Mouse (Mus musculus) heart, adult 18-20 months (tissue): ENCODE measurements at regions not wholly inside any gene's neighbourhood (a gene's known extent, or its start where the extent isn't known, plus 50 kb on each side); places are given as distances from the start of the nearest gene placed in this dataset.

ENCODE experiments used
- DNase-seq, 2 experiments: peaks; one replicate each; pipeline ENCODE4 v3.0.0; 2021 to 2022; ENCODE audit warnings: mixed read lengths in 1 of 2

DNA sequence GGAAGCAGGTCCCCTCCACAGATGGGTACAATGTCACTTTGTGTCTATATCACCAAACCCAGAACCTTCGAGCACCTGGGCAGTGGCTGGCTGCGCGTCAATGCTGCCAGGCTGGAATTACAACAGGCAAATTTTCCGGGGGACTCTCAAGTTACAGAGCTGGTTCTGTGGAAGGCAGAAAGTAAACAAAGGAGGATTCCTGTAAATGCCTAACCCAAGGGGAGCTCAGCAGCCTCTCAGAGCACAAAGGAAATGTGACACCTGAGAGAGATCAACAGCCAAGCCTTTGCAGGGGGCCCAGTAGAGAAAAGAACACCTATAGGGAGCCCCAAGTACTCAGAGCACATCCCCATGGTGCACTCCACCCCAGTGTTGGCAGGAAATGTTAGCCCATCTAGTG, 70.7 kb downstream of the Setd4 start:
- no peak for DNase-seq

DNA sequence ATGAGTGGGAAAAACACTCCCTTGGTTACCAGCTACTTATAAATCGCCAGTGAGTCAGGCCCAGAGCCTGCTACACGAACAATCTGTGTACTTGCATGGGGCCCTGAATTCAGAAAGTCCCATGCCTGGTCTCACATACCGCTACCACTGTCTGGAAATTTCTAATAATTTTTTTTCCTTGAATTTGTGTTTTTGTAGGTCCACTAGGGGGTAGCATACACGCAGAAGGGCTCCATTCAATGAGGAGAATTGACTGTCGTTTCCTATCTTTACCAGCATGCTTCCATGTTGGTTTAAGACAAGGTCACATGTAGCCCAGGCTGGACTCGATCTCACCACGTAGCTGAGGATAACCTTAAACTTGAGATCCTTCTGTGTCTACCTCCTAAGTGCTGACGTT, 71.9 kb downstream of the Setd4 start:
- no peak for DNase-seq

DNA sequence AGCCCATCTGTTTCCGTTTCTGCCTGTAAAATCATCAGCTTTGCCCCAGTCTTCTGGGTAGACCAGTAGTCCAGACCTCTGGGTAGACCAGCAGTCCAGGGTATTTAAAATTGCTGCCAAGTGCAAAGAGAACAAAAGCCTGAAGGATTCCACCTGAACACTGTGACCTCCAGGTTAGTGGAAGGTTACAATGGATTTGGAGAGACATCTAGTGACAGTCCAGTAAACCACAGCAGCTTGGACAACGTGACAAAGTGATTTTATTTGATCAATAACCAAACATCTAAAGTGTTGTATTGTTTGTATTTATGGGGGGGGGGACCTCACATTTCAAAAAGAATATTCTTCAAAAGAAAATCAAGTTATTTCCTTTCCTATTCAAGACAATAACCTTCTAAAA, 81.4 kb downstream of the Setd4 start:
- DNase-seq = no peak

DNA sequence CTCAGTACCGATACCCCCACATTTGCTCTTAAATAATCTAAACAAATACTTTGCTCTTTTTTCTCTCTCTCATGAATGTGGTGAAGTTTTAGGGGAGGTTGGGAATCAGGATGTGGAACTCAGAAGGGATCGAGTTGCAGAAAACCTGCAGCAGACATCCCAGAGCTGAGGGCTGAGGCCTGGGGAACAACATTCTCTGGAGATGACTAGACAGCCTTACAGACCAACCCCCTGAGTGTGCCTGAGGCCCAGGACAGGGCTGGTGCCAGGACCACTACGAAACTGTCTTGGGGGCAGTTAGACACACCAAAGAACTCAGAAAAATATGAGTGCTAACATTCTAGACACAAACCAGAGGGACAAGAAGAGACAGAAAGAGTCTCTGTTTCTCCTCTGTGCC, 83.4 kb downstream of the Setd4 start:
- DNase-seq = no peak

DNA sequence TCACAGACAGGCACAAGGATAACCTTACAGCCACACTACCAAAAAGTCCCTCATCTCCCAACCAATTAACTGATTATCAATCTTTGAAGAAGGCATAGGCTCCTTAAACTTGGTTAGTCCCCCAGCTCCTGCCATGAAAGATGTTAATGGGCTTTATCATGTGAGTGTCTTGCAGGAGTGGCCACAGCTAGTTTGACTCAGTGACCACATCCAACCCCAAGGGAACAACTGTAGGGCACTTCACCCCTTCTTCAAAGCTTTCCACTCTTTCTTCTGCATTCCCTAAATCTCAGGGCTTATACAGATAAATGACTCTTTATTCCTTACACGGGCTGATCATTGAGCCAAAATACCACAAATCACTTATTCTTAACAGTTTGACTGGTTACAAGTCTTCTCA, 85.2 kb downstream of the Setd4 start:
- DNase-seq = no peak

DNA sequence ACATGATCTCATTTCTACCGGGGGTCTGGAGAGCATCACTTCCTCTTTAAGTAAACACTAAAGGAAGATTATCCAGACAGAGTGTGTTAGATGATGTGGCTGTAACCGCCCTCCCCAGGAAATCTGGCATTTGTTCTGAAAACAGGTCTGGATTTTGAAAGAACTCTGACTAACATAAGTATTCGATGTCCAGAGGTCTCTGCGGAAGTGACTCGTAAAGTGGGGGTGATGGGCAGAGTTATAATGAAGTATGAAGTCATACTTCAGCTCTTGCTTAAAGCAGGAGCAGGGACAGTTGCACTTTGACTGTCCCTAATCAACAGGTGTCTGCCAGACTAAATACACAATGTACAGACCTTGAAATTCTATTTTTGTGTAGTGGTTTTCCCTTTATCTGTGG, 87.1 kb downstream of the Setd4 start:
- DNase-seq = no peak

DNA sequence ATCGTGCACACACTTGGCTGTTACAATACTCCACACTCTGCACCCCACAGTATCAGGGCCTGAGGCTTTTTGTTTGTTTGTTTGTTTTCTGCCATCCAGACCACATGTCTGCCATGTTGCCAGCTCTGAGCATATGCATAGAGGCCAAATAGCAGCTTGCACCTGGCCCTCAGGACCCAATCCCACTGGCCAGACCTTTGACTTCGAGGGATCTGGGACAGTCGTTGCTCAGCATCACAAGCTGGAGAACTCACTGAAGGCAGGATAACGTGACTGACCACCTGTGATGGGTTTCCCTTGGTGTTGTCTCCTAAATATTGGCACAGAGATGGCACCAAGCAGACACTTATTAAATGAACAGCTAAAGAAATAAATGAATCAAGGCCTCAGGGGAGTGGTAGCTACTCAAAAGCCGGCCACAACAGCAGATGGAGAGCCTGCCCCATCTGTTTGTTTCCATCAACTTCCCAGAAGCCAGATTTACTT, 88.4 kb downstream of the Setd4 start:
- DNase-seq = no peak

DNA sequence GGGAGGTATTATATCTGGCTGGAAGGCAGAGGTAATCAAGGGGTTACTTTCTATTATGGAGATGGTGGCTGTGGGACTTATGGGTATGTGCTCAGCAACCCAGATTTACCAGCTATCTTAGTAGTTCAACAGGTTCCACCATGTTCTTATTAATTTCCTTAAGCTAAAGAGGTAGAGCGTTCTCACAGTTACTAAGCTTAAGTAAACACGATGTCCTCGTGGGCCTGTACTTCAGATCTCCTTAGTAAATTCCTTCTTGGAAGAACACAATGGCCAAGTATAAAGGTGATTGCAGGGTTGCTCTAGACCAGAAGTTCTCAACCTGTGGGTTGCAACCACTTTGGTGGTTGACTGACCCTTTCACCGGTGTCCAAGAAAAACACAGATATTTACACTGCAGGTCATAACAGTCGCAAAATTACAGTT, 90.2 kb downstream of the Setd4 start:
- DNase-seq = no peak

DNA sequence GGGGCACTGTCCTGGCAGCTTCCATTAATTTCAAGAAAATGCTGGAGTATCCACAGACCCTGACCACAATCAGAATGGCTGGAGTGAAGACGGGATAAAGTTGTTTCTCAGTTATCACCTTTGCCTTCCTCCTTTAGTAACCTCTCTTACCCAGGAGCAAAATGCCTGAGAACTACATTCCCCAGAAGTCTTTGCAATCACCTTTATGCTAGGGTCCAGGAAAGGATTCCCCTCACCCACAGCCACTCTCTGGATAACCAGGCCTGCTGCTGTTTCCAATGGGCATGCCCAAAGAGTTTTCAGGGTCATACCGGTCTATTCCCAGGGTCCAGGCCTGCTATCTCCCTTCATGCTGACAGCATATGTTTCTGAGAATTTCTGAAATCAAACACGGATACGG, 91.9 kb downstream of the Setd4 start:
- DNase-seq = no peak

DNA sequence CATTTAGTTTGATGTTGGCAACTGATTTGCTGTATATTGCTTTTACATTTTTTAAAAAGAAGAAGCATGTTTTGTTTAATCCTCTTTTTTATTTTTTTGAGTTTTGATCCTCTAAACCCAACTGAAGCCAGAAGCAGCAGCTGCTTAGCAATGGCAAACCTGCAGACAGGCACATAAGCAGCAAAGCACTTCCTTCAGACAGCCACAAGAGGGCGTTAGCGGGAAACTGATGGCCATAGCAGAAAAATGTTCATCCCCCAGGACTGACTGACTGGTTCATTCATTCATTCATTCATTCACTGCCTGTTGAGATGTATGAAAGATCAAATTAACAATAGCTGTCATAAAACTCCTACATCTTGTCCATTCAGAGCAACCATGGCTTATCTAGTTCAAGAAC, 92.3 kb downstream of the Setd4 start:
- DNase-seq = no peak

DNA sequence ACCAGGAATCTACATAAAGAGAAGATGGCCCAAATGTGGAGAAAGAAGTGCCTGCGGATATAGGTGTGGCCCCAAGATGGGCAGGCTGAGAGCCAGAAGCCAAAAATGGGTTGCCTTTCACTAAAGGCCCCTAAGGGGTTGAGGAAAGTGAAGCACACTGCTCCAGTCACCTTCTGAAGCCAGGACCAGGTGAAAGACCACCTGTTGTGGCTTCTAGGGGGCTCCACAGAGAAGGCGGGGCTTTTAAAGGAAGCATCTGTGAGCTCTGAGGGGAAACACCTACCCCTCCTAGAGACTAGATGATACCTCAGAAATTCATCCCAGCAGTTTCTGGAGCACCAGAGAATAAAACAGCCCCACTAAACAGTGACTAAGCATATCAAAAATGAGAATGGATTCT, 105.1 kb downstream of the Setd4 start:
- no peak for DNase-seq

DNA sequence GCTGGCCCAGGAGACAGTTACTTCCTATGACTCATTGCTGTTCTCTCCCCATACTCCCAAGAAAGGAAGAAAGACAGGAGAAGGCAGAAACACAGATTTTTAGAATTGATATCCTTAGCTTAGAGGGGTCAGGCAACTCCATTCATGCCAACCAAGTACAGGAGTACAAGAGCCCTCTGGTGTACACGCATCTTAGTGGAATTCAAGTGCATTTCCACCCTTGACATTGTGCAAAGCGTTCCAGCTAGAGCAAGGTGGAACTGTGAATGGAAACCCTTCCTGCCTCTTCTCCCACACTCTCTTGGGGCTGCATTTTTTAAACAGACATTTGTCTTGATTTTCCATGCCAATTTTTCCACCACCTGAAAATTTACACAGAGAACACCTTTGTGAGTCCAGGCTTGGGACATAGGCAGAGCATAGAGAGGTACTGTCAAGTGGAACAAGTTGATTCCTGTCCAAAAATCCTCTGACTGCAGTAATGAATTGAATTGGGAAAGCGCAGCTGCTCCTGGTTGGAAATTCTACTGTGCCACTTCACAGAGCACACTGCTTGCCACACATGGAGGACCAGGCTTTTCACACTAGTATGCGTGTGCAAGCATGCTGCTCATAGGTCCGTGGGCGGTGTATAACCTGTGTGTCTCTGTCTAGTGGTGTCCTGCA, 110.4 kb downstream of the Setd4 start:
- DNase-seq = no peak

DNA sequence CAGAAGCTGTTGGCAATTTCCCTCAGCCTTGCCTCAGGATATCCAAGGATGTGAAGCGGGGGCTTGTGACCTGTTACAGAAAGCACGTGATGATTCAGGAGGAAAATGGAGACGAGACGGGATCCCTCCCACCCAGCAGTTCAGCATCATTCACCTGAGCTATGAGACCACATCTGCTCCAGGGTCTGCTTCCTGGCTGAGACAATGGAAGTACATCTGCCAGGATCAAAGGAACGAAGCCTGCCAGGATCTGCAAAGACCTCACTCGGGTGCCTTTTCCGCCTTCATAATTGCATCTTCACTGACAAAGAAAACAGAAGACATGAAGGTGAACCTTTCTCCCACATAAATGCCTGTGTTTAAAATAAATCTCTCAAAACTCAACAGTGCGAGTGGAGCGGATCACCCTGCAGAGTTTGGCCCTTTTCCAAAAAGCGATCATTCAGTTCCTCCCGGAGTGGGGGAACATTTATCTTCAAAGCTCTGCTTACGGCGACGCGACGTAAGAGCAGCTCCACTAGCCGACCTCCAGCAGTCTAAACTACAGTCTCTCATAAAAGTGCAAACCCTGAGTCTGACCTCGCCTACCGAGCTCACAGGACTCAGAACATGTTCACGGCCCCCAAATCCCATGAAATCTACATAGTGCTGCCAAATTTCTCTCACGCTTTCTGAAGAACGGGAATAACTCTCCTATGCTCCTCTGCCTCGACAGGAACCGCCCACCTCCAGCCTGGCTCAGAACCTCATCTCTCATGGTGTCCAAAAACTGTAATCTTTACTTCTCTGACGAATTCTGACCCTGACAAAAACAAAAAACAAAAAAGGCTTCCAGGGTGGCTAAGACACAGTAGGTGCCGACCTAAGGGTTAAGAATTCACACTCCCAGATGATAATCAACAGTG, 117.0 kb downstream of the Setd4 start:
- DNase-seq = no peak

DNA sequence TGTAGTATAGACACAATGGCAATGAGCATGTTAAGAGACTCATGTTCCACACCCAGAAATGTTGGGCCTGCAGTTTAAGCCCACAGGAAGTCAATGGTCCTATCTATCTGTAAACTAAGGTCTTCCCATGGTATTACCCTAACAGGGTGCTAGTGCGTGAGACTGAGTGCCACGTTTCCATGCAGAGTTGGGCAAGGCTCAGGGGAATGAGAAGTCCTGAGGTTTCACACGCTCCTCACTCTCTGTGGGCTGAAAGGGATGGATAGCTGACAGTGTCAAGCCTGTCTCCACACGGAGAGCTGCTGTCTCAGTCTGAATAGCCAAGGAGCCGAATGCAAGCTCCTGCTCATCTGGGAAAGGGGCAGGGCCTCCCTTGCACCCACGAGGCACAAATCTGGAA, 133.9 kb downstream of the Setd4 start:
- DNase-seq = no peak

DNA sequence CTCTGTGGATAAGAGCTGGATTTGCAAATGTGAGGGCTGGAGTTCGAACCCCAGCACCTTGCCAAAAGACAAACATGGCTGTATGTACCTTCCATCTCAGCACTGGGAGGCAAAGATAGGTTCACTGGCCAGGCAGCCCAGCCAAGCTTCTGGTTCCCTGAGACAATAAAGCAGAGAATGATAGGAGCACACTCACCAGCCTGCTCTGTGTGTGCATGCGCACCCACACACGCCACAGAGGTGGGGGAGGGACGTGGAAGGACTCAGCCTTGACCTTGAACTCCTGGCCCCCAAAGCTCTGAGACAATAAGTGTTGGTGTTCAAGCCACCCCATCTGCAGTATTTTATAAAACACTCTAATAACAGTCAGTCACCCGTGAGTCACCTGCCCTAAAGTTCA, 138.1 kb downstream of the Setd4 start:
- DNase-seq = no peak

DNA sequence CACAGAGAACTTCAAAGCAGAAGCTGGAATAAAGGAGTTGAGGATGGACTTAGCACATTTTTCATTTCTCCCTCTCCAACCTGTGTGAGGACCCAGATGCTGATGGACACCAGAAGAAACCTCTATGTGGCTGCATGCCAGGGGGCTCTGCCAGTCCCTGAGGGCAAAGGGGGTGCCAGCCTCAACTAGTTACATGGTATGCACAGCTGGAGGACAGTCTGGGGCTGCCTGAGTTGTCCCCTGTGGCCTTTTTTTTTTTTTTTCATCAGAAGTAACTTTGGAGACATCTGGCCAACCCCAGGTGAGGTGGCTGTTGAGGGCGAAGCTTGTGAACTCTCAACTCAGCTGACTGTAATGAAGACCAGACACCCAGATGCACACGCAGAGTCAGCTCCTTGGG, 139.0 kb downstream of the Setd4 start:
- DNase-seq = no peak

DNA sequence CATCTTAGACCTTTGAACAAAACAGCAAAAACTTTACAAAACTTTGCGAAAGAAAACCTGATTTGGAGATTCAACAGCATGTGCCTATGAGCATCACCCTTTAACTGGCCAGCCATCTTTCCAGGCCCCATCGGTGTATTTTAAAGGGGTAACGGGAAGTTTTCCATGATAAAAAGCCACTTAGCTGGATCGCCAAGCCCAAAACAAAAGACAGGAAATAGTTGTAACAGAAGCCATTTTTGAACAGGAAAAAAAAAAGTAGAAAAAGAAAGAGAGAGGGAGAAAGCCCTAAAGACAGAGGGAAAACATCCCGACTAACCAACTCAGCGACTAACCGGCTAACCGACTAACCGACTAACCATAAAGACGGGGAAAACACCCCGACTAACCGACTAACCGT, 140.5 kb downstream of the Setd4 start:
- no peak for DNase-seq

DNA sequence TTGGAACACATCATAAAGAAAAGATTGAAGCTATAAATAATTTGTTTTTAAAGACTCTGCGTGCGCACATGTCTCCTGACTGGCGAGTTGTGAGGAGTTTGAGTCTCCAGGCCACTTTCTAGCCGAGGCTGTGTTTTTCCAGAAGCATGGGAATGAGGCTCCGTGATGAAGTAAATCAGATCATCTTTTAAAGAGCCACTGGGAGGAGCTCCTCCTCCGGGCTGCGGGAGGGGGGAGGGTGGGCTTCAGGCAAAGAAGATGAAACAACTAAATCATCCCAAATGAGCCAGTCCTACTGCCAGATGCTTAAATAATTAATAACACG, 141.6 kb downstream of the Setd4 start:
- DNase-seq = no peak

DNA sequence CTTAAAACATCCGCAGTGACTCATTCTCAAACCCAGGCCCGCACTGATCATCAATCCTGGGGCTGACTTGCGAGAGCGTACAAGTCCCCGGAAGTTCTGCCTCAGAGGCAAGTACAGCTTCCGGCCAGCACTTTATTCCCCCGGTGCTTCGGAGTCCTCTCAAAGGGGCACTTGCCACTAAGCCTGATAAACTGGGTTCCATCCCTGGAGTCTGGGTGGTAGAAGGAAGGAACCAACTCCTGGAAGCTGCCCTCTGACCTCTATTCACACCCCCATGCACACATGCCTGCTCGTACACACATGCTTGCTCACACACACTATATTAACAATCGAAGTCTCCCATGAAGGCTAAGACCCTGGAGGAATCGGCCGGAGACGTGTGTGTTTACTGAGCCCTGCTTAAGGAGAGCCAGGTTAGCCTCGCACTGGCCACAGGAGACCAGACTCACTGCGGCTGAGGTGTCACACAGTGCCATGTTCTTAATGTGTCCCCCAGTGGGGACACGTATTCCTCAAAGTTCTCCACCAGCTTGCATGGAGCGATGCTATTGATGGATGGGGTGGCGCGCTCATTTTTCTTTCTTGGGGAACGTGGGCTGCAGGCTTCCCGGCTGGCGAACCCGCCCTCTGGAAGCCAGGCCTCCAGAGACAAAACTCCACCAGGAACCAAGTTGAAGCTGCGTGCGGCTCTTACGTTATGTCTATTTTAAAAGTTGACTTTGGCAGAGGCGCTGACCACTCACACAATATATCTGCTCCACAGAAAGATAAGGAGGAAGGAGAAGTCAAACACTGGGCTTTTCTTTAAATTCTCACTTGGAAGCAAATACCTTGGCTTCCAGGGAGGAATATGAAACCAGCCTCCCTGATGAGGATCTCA, 142.2 kb downstream of the Setd4 start:
- DNase-seq = peak; percentile 11 to 28

DNA sequence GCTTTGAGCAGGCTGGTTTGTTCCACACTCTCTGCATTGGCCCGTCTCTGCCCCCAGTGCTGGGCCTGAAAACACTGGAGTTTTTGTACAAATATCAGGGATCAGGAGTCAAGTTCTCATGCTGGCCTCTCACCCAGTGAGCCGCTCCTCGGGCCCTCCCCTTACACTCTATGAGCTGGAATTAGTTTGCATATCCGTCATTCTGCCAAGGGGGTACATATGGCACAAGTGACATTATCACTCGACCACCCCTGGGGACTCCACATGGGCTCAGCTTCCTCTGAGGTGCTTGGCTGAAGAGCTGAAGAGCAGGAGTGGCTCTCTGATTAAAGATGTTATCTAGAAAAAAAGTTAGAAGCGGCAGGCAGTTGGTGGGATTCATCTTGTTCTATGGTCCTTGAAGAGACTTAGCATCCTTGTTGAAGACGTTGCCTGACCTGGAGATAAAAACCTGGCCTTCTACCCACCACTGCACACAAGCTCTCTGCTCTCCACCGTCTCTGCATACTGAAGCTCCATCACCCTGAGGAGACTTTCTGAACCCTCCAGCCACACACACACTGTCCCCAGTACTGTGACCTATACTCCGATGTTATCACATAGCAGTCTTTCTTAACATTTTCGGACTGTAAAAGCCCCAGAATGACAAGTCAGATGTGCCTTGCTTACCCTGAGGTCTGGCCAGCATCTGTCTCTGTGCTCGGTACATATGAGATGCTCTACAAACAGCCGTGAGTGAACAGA, 144.2 kb downstream of the Setd4 start:
- no peak for DNase-seq

DNA sequence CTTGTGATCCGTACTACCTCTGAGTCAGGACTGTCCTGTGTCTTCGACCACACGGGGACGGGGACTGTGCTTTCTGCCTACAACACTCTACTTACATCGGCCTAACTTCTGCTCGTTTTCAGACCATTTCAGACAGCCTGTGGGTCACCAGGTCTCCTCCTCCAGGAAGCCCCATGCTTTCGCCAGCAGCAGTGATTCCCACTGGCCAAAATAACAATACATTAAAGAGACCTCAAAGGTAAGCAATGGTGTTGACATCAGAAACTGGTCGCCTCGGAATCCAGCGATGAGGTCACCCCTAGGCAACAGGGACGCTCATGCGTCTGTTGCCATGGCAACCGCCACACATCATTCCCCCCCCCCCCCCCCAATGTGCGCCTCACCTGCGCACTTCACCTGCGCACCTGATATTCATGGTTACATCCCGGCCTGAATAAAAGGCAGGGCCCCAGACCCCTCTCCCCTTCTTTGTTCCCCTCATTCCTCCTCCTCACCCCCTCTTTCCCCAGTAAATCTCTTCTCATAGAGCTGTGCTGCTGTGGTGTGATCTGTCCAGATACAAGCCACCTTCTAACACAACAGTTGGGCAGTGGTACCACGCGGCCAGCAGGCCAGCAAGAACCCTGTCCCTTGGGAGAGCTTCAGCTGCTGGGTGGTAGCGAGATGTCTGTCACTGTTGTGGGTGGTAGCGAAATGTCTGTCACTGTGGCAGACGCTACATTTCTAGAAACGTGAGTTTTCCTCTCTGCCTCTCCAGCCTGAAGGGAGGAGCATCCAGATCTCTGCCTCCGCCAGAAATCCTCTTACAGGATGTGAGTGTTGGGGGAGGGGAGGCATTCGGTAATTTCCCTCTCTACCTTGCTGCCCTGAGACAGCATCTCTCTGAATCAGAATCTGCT, 145.0 kb downstream of the Setd4 start:
- DNase-seq = no peak
